Mouse (Mus musculus): Measurements from ENCODE around the gene Atp6v0a4. TPM values are rescaled to one million over a fixed set of nuclear protein-coding genes. Genes with fewer than 3 reads are reported as not detected.

The Atp6v0a4 gene
- total and polyA plus RNA-seq, 3 experiments: not detected

- H3K27me3 ChIP-seq (ENCODE audit: insufficient read depth, low read length): no peaks in the 10 kb centered on the region
- H3K4me3 ChIP-seq (ENCODE audit: low read depth, low read length): no peak overlapping the region
- TF ChIP-seq POLR2AphosphoS5 (IDR thresholded peaks at IDR 0.05; ENCODE audit: insufficient replicate concordance, low read depth, low read length) (no peak), TAL1 (conservative IDR thresholded peaks at IDR 0.05; ENCODE audit: low read depth, low read length) (no peak), CTCF (IDR thresholded peaks at IDR 0.05; ENCODE audit: low read depth, low read length) (no peak), GATA1 (IDR thresholded peaks at IDR 0.05; ENCODE audit: borderline replicate concordance, low read length) (no peak), GATA2 (IDR thresholded peaks at IDR 0.05; ENCODE audit: borderline replicate concordance, low read depth, low read length) (no peak)
- H3K4me1 ChIP-seq (ENCODE audit: insufficient read depth, low read depth, low read length): no peaks in the 10 kb centered on the region
- DNase-seq (ENCODE audit: low spot score) (no peak), ATAC-seq (ENCODE audit: extremely low read depth, insufficient number of reproducible peaks, low FRiP score, poor library complexity, severe bottlenecking) (no peak)
- H3K9me3 ChIP-seq (replicated peaks): no peaks in the 10 kb centered on the region
- no peaks in the 10 kb centered on the region for H3K36me3 ChIP-seq (replicated peaks)
These were observed 27.4 kb downstream of the Atp6v0a4 start for GRCm38 (mm10) chr6:38096961-38097370.

DNA sequence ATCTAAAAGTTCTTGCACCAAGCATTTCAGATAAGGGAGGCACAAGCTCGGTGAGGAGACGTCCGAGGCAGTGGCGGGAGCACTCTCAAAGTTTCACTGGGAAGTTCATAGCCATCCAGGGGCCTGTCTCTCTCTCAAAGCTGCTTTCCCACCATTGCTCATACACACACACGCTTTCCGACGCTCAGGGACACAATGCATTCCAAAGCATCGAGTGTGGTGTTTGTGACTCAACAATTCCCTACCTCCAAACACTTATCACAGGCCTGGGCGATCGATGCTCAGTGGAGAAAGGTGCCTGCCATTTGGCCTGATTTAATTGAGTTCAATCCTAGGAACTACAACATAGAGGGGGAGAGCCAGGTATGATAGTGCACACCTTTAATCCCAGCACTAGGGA, 29.7 kb downstream of the Atp6v0a4 start:
- TF ChIP-seq GATA2 (IDR thresholded peaks at IDR 0.05; ENCODE audit: borderline replicate concordance, low read depth, low read length) (no peak), POLR2AphosphoS5 (IDR thresholded peaks at IDR 0.05; ENCODE audit: insufficient replicate concordance, low read depth, low read length) (no peak), TAL1 (conservative IDR thresholded peaks at IDR 0.05; ENCODE audit: low read depth, low read length) (no peak), GATA1 (IDR thresholded peaks at IDR 0.05; ENCODE audit: borderline replicate concordance, low read length) (no peak), CTCF (IDR thresholded peaks at IDR 0.05; ENCODE audit: low read depth, low read length) (no peak)
- H3K27me3 ChIP-seq (ENCODE audit: insufficient read depth, low read length): no peaks in the 10 kb centered on the region
- no peak for ATAC-seq (ENCODE audit: extremely low read depth, insufficient number of reproducible peaks, low FRiP score, poor library complexity, severe bottlenecking)

DNA sequence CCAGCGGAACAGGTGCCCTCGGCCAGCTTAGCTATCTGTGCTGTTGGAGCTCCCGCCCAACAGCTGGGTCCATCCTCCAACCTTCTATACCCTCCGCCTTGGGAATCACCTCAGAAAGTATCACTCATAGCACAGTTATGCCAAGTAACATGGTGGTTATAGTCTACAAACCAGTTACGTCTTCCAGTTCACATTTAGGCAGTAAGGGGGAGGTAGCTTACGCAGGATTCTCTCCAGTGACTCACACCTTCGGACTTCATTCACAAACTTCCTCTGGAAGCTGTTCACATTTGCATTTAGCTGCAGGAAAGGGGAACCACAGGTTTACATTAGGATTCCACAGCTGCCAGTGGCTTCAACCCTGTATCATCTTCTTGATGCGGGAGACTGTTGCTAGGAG, 31.8 kb downstream of the Atp6v0a4 start:
- Histone ChIP-seq H3K36me3 (replicated peaks) (no peaks in the 10 kb centered on the region), H3K4me3 (ENCODE audit: low read depth, low read length) (no peak overlapping the region), H3K4me1 (ENCODE audit: insufficient read depth, low read depth, low read length) (no peaks in the 10 kb centered on the region), H3K27me3 (ENCODE audit: insufficient read depth, low read length) (no peaks in the 10 kb centered on the region), H3K9me3 (replicated peaks) (no peaks in the 10 kb centered on the region)
- ATAC-seq (ENCODE audit: extremely low read depth, insufficient number of reproducible peaks, low FRiP score, poor library complexity, severe bottlenecking) (no peak), DNase-seq (ENCODE audit: low spot score) (no peak)
- TF ChIP-seq TAL1 (conservative IDR thresholded peaks at IDR 0.05; ENCODE audit: low read depth, low read length): no peak
- no peak for TF ChIP-seq CTCF (IDR thresholded peaks at IDR 0.05; ENCODE audit: low read depth, low read length)
- TF ChIP-seq GATA1 (IDR thresholded peaks at IDR 0.05; ENCODE audit: borderline replicate concordance, low read length): no peak
- no peak for TF ChIP-seq POLR2AphosphoS5 (IDR thresholded peaks at IDR 0.05; ENCODE audit: insufficient replicate concordance, low read depth, low read length)
- no peak for TF ChIP-seq GATA2 (IDR thresholded peaks at IDR 0.05; ENCODE audit: borderline replicate concordance, low read depth, low read length)

More for the DNA sequence above, 29.7 kb downstream of the Atp6v0a4 start:
- no peak for DNase-seq (ENCODE audit: low spot score)
- no peaks in the 10 kb centered on the region for H3K9me3 ChIP-seq (replicated peaks)
- no peaks in the 10 kb centered on the region for H3K36me3 ChIP-seq (replicated peaks)
- H3K4me3 ChIP-seq (ENCODE audit: low read depth, low read length): no peak overlapping the region
- no peaks in the 10 kb centered on the region for H3K4me1 ChIP-seq (ENCODE audit: insufficient read depth, low read depth, low read length)

DNA sequence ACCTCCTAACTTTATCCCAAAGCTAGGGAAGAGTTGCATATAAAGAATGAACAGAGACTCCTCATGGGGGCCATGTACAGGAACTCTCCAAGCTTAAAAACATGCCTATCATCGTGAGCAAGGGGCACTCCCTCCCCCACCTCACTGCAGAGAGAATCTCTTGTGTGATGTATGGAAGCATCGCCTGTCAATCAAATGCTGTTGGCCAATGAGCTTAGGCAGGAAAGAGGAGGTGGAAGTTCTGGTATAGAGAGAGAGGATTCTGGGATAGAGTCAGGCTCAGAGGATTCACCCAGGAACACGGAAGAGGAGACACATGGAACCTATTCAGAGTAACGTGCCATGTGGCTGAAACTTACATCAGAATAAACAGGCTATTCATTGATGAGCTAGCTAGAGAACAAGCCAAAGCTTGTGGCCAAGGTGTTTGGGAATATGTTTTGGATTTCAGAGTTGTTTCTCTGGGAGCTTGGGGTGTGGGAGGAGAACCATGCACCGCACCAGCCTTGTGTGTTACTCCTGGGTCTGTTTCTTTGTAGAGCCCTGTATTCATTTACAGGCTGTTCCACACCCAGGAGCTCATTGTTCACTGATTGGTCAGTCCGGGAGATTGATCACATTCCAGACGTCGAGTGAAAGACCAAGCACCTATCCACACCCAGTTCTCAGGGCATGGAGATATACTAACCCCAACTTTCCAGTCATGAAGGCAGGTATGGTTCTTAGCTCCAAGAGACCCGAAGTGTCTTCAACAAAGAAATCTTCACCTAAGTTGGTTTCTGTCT, 37.0 kb downstream of the Atp6v0a4 start:
- no peak overlapping the region for H3K4me3 ChIP-seq (ENCODE audit: low read depth, low read length)
- H3K27me3 ChIP-seq (ENCODE audit: insufficient read depth, low read length): no peaks in the 10 kb centered on the region; the same call in 1 of the 2 replicates
- ATAC-seq (ENCODE audit: extremely low read depth, insufficient number of reproducible peaks, low FRiP score, poor library complexity, severe bottlenecking): no peak
- H3K9me3 ChIP-seq (replicated peaks): no peaks in the 10 kb centered on the region
- TF ChIP-seq CTCF (IDR thresholded peaks at IDR 0.05; ENCODE audit: low read depth, low read length) (no peak), GATA1 (IDR thresholded peaks at IDR 0.05; ENCODE audit: borderline replicate concordance, low read length) (no peak), GATA2 (IDR thresholded peaks at IDR 0.05; ENCODE audit: borderline replicate concordance, low read depth, low read length) (no peak), TAL1 (conservative IDR thresholded peaks at IDR 0.05; ENCODE audit: low read depth, low read length) (no peak), POLR2AphosphoS5 (IDR thresholded peaks at IDR 0.05; ENCODE audit: insufficient replicate concordance, low read depth, low read length) (no peak)
- no peaks in the 10 kb centered on the region for H3K4me1 ChIP-seq (ENCODE audit: insufficient read depth, low read depth, low read length)
- no peaks in the 10 kb centered on the region for H3K36me3 ChIP-seq (replicated peaks)
- DNase-seq (ENCODE audit: low spot score): no peak

DNA sequence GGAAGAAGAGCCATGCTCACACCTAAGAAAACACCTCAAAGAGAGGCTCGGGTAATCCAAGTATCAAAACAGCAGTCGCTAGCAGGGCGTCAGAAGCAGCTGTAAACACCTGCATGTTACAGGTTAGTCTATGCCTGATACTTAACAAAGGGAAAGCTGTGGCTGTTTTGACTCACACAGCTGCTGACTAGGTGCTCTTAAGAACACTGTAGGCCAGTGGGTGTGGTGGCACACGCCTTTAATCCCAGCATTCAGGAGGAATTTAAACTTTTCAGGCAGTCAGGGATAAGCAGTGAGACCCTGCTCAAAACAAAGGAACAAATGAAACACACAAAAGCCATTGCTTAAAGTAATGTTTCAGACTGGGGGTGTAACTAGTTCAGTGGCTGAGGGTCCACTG, 41.2 kb downstream of the Atp6v0a4 start:
- ATAC-seq (ENCODE audit: extremely low read depth, insufficient number of reproducible peaks, low FRiP score, poor library complexity, severe bottlenecking) (no peak), DNase-seq (ENCODE audit: low spot score) (no peak)
- H3K27me3 ChIP-seq (ENCODE audit: insufficient read depth, low read length): peaks cover 3% of the 10 kb centered on the region; the same call in 1 of the 2 replicates

GRCm38 (mm10) chr6:38081727-38082341, 42.6 kb downstream of the Atp6v0a4 start:
- Histone ChIP-seq H3K4me1 (ENCODE audit: insufficient read depth, low read depth, low read length) (no peaks in the 10 kb centered on the region), H3K4me3 (ENCODE audit: low read depth, low read length) (no peak overlapping the region), H3K9me3 (replicated peaks) (no peaks in the 10 kb centered on the region), H3K36me3 (replicated peaks) (no peaks in the 10 kb centered on the region), H3K27me3 (ENCODE audit: insufficient read depth, low read length) (peaks cover 3% of the 10 kb centered on the region; the same call in 1 of the 2 replicates)
- DNase-seq (ENCODE audit: low spot score) (no peak), ATAC-seq (ENCODE audit: extremely low read depth, insufficient number of reproducible peaks, low FRiP score, poor library complexity, severe bottlenecking) (no peak)
- TF ChIP-seq GATA2 (IDR thresholded peaks at IDR 0.05; ENCODE audit: borderline replicate concordance, low read depth, low read length): no peak
- TF ChIP-seq CTCF (IDR thresholded peaks at IDR 0.05; ENCODE audit: low read depth, low read length): no peak
- no peak for TF ChIP-seq TAL1 (conservative IDR thresholded peaks at IDR 0.05; ENCODE audit: low read depth, low read length)

More for the DNA sequence above, 41.2 kb downstream of the Atp6v0a4 start:
- H3K4me1 ChIP-seq (ENCODE audit: insufficient read depth, low read depth, low read length): no peaks in the 10 kb centered on the region
- no peaks in the 10 kb centered on the region for H3K9me3 ChIP-seq (replicated peaks)
- TF ChIP-seq CTCF (IDR thresholded peaks at IDR 0.05; ENCODE audit: low read depth, low read length) (no peak), GATA2 (IDR thresholded peaks at IDR 0.05; ENCODE audit: borderline replicate concordance, low read depth, low read length) (no peak), TAL1 (conservative IDR thresholded peaks at IDR 0.05; ENCODE audit: low read depth, low read length) (no peak), GATA1 (IDR thresholded peaks at IDR 0.05; ENCODE audit: borderline replicate concordance, low read length) (no peak), POLR2AphosphoS5 (IDR thresholded peaks at IDR 0.05; ENCODE audit: insufficient replicate concordance, low read depth, low read length) (no peak)
- H3K4me3 ChIP-seq (ENCODE audit: low read depth, low read length): no peak overlapping the region
- H3K36me3 ChIP-seq (replicated peaks): no peaks in the 10 kb centered on the region

All from G1E (cell line).